Mouse (Mus musculus): ENCODE data around the gene Mettl9. TPM values are rescaled to one million over a fixed set of nuclear protein-coding genes. Genes with fewer than 3 reads are reported as not detected.
"Not testable (repeated sequence)": the region's sequence is repeated elsewhere in the genome, so short reads cannot be mapped to it uniquely, and the experiment has no call there.

The Mettl9 gene
- total and polyA plus RNA-seq, 3 experiments, result 23.5 to 85.1 (median 80.7) TPM

DNA sequence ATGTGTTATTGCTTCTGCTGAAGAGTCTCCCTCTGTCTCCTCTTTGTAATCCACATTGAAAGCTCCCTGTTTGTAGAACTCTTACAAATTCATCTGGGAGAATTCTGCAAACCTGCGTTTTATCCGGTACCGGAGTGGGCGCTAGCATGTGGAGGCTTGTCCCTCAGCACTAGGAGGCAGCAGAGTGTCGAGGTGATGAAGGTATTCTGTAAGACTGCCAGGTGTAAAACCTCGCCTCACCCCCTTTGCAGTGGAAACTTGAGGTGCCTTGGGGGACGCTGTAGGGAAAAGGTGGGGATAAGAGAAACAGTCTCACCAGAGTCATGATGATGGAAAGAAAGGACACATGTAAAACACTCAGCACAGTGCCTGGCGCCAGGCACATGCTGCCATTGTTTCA, 14.0 kb upstream of the Mettl9 start:
- H3K9ac ChIP-seq (ENCODE audit: low read depth, low read length), result no peak overlapping the region
- no peak overlapping the region for H3K4me3 ChIP-seq
- no peaks in the 10 kb centered on the region for H3K79me2 ChIP-seq (replicated peaks; ENCODE audit: control insufficient read depth, insufficient read depth, low read length)
- WGBS, result 44% methylated on average over 8 of the region's 8 CpGs
- no peaks in the 10 kb centered on the region for H3K36me3 ChIP-seq (ENCODE audit: control insufficient read depth, insufficient read depth, low read length)
- no peak overlapping the region for H3K27ac ChIP-seq
- intact Hi-C loops (cut with DNase I), result loop anchor here (2.0 kb wide), 1 partner anchor 45 kb away; no protein-coding TSS in a partner anchor
- no peaks in the 10 kb centered on the region for H3K27me3 ChIP-seq (ENCODE audit: control insufficient read depth, insufficient read depth, low read length)
- no peak for DNase-seq
- TF ChIP-seq CTCF (IDR thresholded peaks at IDR 0.05), result peak; percentile 62
- no peak for TF ChIP-seq EP300 (IDR thresholded peaks at IDR 0.05; ENCODE audit: insufficient read depth, low read depth, low read length)
- TF ChIP-seq POLR2A (IDR thresholded peaks at IDR 0.05; ENCODE audit: insufficient read depth, low read depth, low read length), result no peak
- peaks cover 1% of the 10 kb centered on the region; the same call in 1 of the 2 replicates for H3K4me1 ChIP-seq (ENCODE audit: control insufficient read depth, insufficient read depth, low read length)

DNA sequence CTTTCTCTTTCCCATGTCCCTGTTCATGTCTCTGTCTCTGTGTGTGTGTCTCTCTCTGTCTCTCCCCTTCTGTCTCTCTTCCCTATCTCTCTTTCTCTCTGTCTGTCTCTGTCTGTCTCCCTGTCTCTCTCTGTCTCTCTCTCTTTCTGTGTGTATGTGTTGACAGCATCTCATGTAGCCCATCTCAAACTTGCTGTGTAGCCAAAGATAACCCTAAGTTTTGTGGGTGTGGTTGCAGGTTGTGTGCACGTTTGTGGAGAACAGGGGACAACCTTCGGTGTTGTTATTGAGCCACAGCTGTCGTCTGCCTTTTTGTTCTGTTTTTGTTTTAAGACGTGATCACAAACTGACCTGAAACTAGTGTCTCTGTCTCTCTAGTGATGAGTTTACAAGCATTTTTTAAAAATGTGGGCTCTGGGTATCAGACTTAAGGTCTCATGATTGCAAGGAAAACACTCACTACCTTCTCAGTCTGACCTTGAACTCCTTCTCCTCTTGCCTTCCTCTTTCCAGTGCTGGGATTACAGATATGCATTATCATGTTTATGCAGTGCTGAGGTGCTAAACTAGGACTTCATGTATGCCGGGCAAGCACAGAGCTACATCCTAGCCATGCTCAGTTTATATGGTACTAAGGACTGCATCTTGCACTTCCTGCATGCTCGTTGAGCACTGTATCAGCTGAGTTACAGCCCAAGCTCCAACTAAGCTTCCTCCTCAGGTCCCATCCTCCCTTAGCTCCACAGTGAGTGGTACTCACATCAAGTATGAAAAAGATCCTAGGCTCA, 8.8 kb upstream of the Mettl9 start:
- Histone ChIP-seq H3K27ac (no peak overlapping the region), H3K79me2 (replicated peaks; ENCODE audit: control insufficient read depth, insufficient read depth, low read length) (no peaks in the 10 kb centered on the region)
- no peak for DNase-seq

DNA sequence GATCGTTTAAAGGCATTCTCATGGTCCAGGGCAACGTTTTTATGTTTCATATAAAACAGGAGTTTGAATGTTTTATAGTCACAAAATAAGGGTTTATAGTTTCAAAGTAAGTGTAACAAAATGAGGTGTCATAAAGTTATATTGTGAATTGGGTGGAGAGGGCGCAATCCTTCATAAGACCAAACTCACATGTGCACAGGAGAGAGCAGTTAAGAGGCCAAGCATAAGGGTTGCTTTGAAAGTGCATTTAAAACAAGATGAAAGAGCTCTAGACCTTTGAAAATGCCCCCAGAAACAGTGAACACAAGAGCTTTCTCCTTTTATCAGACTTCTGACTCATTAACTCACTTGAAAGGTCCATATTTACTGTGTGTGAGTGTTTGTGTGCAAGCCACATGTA, 7.9 kb upstream of the Mettl9 start:
- no peaks in the 10 kb centered on the region; the same call in 1 of the 2 replicates for H3K27me3 ChIP-seq (ENCODE audit: control insufficient read depth, insufficient read depth, low read length)
- no peak overlapping the region for H3K27ac ChIP-seq
- H3K79me2 ChIP-seq (replicated peaks; ENCODE audit: control insufficient read depth, insufficient read depth, low read length), result no peaks in the 10 kb centered on the region
- intact Hi-C loops (cut with DNase I), result no loop called here
- no peaks in the 10 kb centered on the region for H3K4me1 ChIP-seq (ENCODE audit: control insufficient read depth, insufficient read depth, low read length)
- no peak overlapping the region for H3K4me3 ChIP-seq
- H3K9ac ChIP-seq (ENCODE audit: low read depth, low read length), result no peak overlapping the region
- TF ChIP-seq CTCF (IDR thresholded peaks at IDR 0.05) (no peak), EP300 (IDR thresholded peaks at IDR 0.05; ENCODE audit: insufficient read depth, low read depth, low read length) (no peak), POLR2A (IDR thresholded peaks at IDR 0.05; ENCODE audit: insufficient read depth, low read depth, low read length) (no peak)
- DNase-seq, result no peak
- 62% methylated on average over 3 of the region's 3 CpGs for WGBS
- H3K36me3 ChIP-seq (ENCODE audit: control insufficient read depth, insufficient read depth, low read length), result no peaks in the 10 kb centered on the region

More for the DNA sequence above, 8.8 kb upstream of the Mettl9 start:
- H3K27me3 ChIP-seq (ENCODE audit: control insufficient read depth, insufficient read depth, low read length), result no peaks in the 10 kb centered on the region; the same call in 1 of the 2 replicates
- no peak overlapping the region for H3K9ac ChIP-seq (ENCODE audit: low read depth, low read length)
- no peaks in the 10 kb centered on the region for H3K36me3 ChIP-seq (ENCODE audit: control insufficient read depth, insufficient read depth, low read length)
- WGBS, result 46% methylated on average over 6 of the region's 6 CpGs
- TF ChIP-seq EP300 (IDR thresholded peaks at IDR 0.05; ENCODE audit: insufficient read depth, low read depth, low read length), result no peak
- no peak for TF ChIP-seq CTCF (IDR thresholded peaks at IDR 0.05)
- no peak for TF ChIP-seq POLR2A (IDR thresholded peaks at IDR 0.05; ENCODE audit: insufficient read depth, low read depth, low read length)
- intact Hi-C loops (cut with DNase I), result no loop called here
- H3K4me3 ChIP-seq, result no peak overlapping the region
- no peaks in the 10 kb centered on the region for H3K4me1 ChIP-seq (ENCODE audit: control insufficient read depth, insufficient read depth, low read length)

DNA sequence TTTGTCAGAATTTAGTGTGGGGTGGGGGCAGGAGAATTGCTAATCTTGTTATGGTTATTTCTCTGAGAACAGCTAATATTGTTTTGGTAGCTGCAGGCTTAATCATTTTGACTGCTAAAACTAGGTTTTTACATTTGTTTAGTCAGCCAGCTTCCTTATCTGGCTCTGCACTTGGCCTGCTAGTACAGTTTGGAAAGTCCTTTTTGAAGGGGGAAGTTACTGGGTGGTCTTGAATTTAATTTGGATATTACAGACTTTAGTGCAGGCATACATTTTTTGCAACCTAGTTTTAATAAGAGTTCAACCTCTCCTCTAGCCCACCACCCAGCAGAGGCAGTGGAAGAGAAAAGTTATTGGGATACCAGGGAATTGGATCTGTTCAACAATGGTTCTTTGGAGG, 4.3 kb upstream of the Mettl9 start:
- H3K9ac ChIP-seq (ENCODE audit: low read depth, low read length); DNase-seq; H3K27me3 ChIP-seq (ENCODE audit: control insufficient read depth, insufficient read depth, low read length); H3K27ac ChIP-seq; H3K4me3 ChIP-seq; H3K79me2 ChIP-seq (replicated peaks; ENCODE audit: control insufficient read depth, insufficient read depth, low read length); H3K4me1 ChIP-seq (ENCODE audit: control insufficient read depth, insufficient read depth, low read length); H3K36me3 ChIP-seq (ENCODE audit: control insufficient read depth, insufficient read depth, low read length): not testable (repeated sequence)
- intact Hi-C loops (cut with DNase I), result loop anchor here (10.0 kb wide), 1 partner anchor 395 kb away; the partner anchor contains the start of gene Uqcrc2

DNA sequence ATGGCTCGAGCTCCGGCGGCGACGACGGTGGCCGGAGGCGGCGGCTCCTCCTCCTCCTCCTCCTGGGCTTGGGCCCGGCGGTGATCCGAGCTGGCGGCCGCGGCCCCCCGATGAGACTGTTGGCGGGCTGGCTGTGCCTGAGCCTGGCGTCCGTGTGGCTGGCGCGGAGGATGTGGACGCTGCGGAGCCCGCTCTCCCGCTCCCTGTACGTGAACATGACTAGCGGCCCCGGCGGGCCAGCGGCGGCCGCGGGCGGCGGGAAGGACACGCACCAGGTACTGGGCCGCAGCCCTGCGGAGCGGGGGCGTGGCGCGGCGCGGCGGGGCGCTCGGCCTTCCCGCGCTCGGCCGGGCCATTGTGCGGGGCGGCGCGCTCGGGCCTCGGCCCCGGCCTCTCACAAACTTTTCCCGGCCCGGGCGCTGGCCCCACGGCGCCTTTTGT, 476 bp downstream of the Mettl9 start:
- Histone ChIP-seq H3K9ac (ENCODE audit: low read depth, low read length) (peak overlapping the region; percentile 97), H3K79me2 (replicated peaks; ENCODE audit: control insufficient read depth, insufficient read depth, low read length) (peaks cover 2% of the 10 kb centered on the region; the same call in 1 of the 2 replicates), H3K4me1 (ENCODE audit: control insufficient read depth, insufficient read depth, low read length) (no peaks in the 10 kb centered on the region; the same call in 1 of the 2 replicates), H3K27ac (peak overlapping the region; percentile 97), H3K27me3 (ENCODE audit: control insufficient read depth, insufficient read depth, low read length) (no peaks in the 10 kb centered on the region; the same call in 1 of the 2 replicates), H3K36me3 (ENCODE audit: control insufficient read depth, insufficient read depth, low read length) (peaks cover 5% of the 10 kb centered on the region), H3K4me3 (peak overlapping the region; percentile 98)
- intact Hi-C loops (cut with DNase I), result loop anchor here (2.0 to 10.0 kb wide), 4 partner anchors 38 to 400 kb away; partner anchors contain the start of genes Cdr2, Igsf6, Mfsd13b and Uqcrc2
- TF ChIP-seq CTCF (IDR thresholded peaks at IDR 0.05) (no peak), POLR2A (IDR thresholded peaks at IDR 0.05; ENCODE audit: insufficient read depth, low read depth, low read length) (no peak), EP300 (IDR thresholded peaks at IDR 0.05; ENCODE audit: insufficient read depth, low read depth, low read length) (no peak)
- no peak for DNase-seq
- WGBS, result 2% methylated on average over 52 of the region's 63 CpGs

DNA sequence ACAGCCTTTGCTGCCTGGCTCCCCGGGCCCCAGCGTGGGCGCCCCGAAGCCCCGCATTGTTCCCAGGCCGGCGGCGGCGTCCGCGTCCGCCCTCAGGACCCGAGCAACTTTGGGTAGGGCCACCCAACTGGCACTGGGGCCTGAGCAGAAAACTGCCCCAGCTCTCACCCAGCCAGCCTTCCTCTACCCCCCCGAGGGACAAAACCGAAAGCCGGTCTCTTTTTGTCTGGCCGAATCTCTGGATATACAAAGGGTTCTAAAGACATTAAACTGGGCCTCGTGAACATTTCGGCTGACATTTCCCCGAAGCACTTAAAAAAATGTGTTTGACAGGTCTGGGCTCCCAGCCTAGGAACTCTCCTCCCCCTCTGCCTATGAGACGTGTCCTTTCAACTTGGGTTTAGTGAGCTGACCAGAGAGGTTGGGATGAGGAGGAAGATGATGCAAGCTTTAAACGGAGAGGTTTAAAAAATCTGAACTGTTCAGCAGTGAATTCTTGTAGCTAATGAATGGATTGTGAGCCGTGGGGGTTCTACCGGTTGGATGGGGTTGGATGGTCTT, 996 bp downstream of the Mettl9 start:
- intact Hi-C loops (cut with DNase I), result loop anchor here (2.0 to 10.0 kb wide), 4 partner anchors 37 to 400 kb away; partner anchors contain the start of genes Cdr2, Igsf6, Mfsd13b and Uqcrc2
- WGBS, result 1% methylated on average over 21 of the region's 24 CpGs
- peak in 1 of 2 experiments; percentile 69 for DNase-seq

More for the DNA sequence above, 996 bp downstream of the Mettl9 start:
- Histone ChIP-seq H3K79me2 (replicated peaks; ENCODE audit: control insufficient read depth, insufficient read depth, low read length) (peaks cover 2% of the 10 kb centered on the region), H3K27ac (peak overlapping the region; percentile 97), H3K4me3 (peak overlapping the region; percentile 98), H3K36me3 (ENCODE audit: control insufficient read depth, insufficient read depth, low read length) (peaks cover 5% of the 10 kb centered on the region), H3K4me1 (ENCODE audit: control insufficient read depth, insufficient read depth, low read length) (peaks cover under 1% of the 10 kb centered on the region; the same call in 1 of the 2 replicates), H3K27me3 (ENCODE audit: control insufficient read depth, insufficient read depth, low read length) (no peaks in the 10 kb centered on the region; the same call in 1 of the 2 replicates), H3K9ac (ENCODE audit: low read depth, low read length) (peak overlapping the region; percentile 97)
- TF ChIP-seq POLR2A (IDR thresholded peaks at IDR 0.05; ENCODE audit: insufficient read depth, low read depth, low read length) (no peak), EP300 (IDR thresholded peaks at IDR 0.05; ENCODE audit: insufficient read depth, low read depth, low read length) (peak; percentile 39; the same call in 1 of the 2 replicates), CTCF (IDR thresholded peaks at IDR 0.05) (no peak)
